Mouse (Mus musculus) liver, embryonic 14.5 days (tissue): ENCODE measurements around the gene Nt5dc2.

Experiments used
- CTCF ChIP-seq: IDR thresholded peaks from 2 replicates; pipeline ENCODE4 v1.5.1; 2016; ENCODE audit warnings: antibody characterized with exemption, low read depth, control low read depth
- EP300 ChIP-seq: IDR thresholded peaks from 2 replicates; pipeline ENCODE4 v1.6.1; 2016; ENCODE audit warnings: antibody characterized with exemption, low read depth

DNA sequence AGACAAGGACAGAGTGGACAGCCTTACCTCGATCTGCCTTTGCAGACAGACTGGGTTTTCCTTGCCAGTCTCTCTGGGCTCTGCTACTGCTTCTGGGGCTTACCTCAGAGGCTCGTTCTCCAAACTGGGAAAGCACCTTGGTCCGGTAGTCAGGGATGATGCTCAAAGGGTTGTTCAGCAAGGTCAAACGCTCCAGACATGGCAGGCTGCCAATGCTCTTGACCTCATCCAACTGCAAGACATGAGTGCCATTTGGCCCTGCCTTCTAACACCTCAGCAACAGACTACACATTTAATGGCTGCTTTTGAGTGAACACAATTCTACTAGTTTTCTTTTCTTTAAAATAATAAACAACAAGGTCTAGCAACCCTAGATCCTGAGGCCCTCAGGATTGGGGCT, 55.8 kb downstream of the Nt5dc2 start:
- TF ChIP-seq CTCF (no peak), EP300 (no peak)
